Mouse (Mus musculus): ENCODE results near the gene Thap2.

DNA sequence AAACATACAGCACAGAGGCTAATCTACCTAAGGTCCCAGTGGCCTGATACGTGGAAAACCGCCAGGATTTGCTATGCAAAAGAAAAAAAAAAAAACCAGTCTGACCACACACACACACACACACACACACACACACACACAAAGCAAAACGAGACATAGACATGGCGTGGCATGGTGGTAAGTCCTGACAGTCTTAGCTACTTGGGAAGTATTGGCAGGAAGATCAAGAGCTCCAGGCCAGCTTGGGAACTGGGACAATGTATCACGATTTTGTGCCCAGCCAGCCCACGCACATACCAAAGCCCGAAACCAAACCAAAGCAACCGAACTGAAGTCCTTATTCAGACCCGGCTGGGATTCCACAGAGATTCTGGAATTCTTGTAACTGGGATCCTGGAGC is 50.7 kb downstream of the Thap2 start:
- TF ChIP-seq CTCF (IDR thresholded peaks at IDR 0.05; ENCODE audit: borderline replicate concordance, control insufficient read depth, extremely low read depth, insufficient read depth, low read length, poor library complexity) (no peak), POLR2A (IDR thresholded peaks at IDR 0.05; ENCODE audit: control insufficient read depth, extremely low read depth, insufficient read depth, low read length, poor library complexity) (no peak)
